Mouse (Mus musculus): ENCODE data around the gene Slc3a2. TPM values are rescaled to one million over a fixed set of nuclear protein-coding genes. Genes with fewer than 3 reads are reported as not detected.

Gene Slc3a2
- polyA plus RNA-seq, 1 experiment from 2014 or later, result 155 TPM

- 92% methylated on average over 3 of the region's 3 CpGs for WGBS
- no peak for ATAC-seq (ENCODE audit: low read depth)
- 0 out of 2 replicates have a peak overlapping the region, but pooled peaks have one; percentile 32 for H3K9ac ChIP-seq
- no peaks in the 10 kb centered on the region for H3K36me3 ChIP-seq
- no peaks in the 10 kb centered on the region for H3K9me3 ChIP-seq
- peaks cover 14% of the 10 kb centered on the region for H3K27me3 ChIP-seq
- H3K4me2 ChIP-seq, result no peak overlapping the region
- H3K4me3 ChIP-seq, result no peak overlapping the region
- peaks cover 14% of the 10 kb centered on the region for H3K4me1 ChIP-seq (replicated peaks)
- H3K27ac ChIP-seq (replicated peaks), result no peak overlapping the region
These were observed 58.3 kb downstream of the Slc3a2 start for GRCm38 (mm10) chr19:8664859-8665258.

GRCm38 (mm10) chr19:8663911-8664421 is 59.2 kb downstream of the Slc3a2 start:
- Histone ChIP-seq H3K27ac (replicated peaks) (no peak overlapping the region), H3K27me3 (peaks cover 14% of the 10 kb centered on the region), H3K9ac (peak overlapping the region; percentile 32; the same call in 1 of the 2 replicates), H3K4me2 (no peak overlapping the region), H3K36me3 (no peaks in the 10 kb centered on the region), H3K4me3 (0 out of 2 replicates have a peak overlapping the region, but pooled peaks have one; percentile 8), H3K4me1 (replicated peaks) (peaks cover 14% of the 10 kb centered on the region), H3K9me3 (no peaks in the 10 kb centered on the region)
- whole genome bisulfite sequencing, result 50% methylated on average over 10 of the region's 10 CpGs
- ATAC-seq (ENCODE audit: low read depth), result no peak

GRCm38 (mm10) chr19:8663360-8663839 is 59.8 kb downstream of the Slc3a2 start, which contains the start of gene Chrm1:
Gene Chrm1, plus strand, starts transcription at chr19:8663789.
- Histone ChIP-seq H3K9me3 (no peaks in the 10 kb centered on the region), H3K4me1 (replicated peaks) (peaks cover 14% of the 10 kb centered on the region), H3K4me3 (0 out of 2 replicates have a peak within 1 kb of the TSS, but pooled peaks have one; percentile 8), H3K27ac (replicated peaks) (no peak within 1 kb of the TSS), H3K27me3 (peaks cover 14% of the 10 kb centered on the region), H3K36me3 (no peaks in the 10 kb centered on the region), H3K9ac (peak within 1 kb of the TSS; percentile 32; the same call in 1 of the 2 replicates), H3K4me2 (peak within 1 kb of the TSS; percentile 66)
- WGBS, result 78% methylated on average over 9 of the region's 9 CpGs
- ATAC-seq (ENCODE audit: low read depth), result no peak

GRCm38 (mm10) chr19:8662337-8662736 is 60.8 kb downstream of the Slc3a2 start:
- Histone ChIP-seq H3K4me1 (replicated peaks) (peaks cover 14% of the 10 kb centered on the region), H3K4me3 (peak overlapping the region; percentile 40), H3K9me3 (no peaks in the 10 kb centered on the region), H3K27ac (replicated peaks) (no peak overlapping the region), H3K36me3 (no peaks in the 10 kb centered on the region), H3K27me3 (peaks cover 14% of the 10 kb centered on the region), H3K4me2 (peak overlapping the region; percentile 66), H3K9ac (peak overlapping the region; percentile 67)
- 2% methylated on average over 11 of the region's 11 CpGs for WGBS
- peak; percentile 79 for ATAC-seq (ENCODE audit: low read depth)

GRCm38 (mm10) chr19:8661821-8662307 is 61.3 kb downstream of the Slc3a2 start:
- Histone ChIP-seq H3K4me2 (peak overlapping the region; percentile 66), H3K27ac (replicated peaks) (no peak overlapping the region), H3K36me3 (no peaks in the 10 kb centered on the region), H3K27me3 (peaks cover 14% of the 10 kb centered on the region), H3K9ac (peak overlapping the region; percentile 67), H3K9me3 (no peaks in the 10 kb centered on the region), H3K4me3 (peak overlapping the region; percentile 40), H3K4me1 (replicated peaks) (peaks cover 14% of the 10 kb centered on the region)
- peak; percentile 73 for ATAC-seq (ENCODE audit: low read depth)
- 1% methylated on average over 35 of the region's 35 CpGs for WGBS

Small RNAs within 50 kb of the gene (microRNA-seq; reads per million reads assigned to microRNA genes)
- gene Mir6992, result not detected

Other genes starting within 250 kb of the Slc3a2 start
- 3.4 and 3.8 TPM in 2 replicates for gene Slc22a8, start 132.1 kb downstream of the Slc3a2 start, polyA plus RNA-seq (2015; fragmentation: Nextera tagmentation; extraction: Ambion mirVana)
- gene Slc22a6, start 105.3 kb downstream of the Slc3a2 start, polyA plus RNA-seq (2015; fragmentation: Nextera tagmentation; extraction: Ambion mirVana), result 2.0 and 2.1 TPM in 2 replicates
- gene Chrm1, start 59.6 kb downstream of the Slc3a2 start, polyA plus RNA-seq (2015; fragmentation: Nextera tagmentation; extraction: Ambion mirVana), result 0.18 and 0.32 TPM in 2 replicates
- 84.4 and 87.8 TPM in 2 replicates for gene Wdr74, start 12.5 kb upstream of the Slc3a2 start, polyA plus RNA-seq (2015; fragmentation: Nextera tagmentation; extraction: Ambion mirVana)
- 1.6 and 2.4 TPM in 2 replicates for gene 1700092M07Rik, start 17.3 kb upstream of the Slc3a2 start, polyA plus RNA-seq (2015; fragmentation: Nextera tagmentation; extraction: Ambion mirVana)
- 124 and 127 TPM in 2 replicates for gene Stx5a, start 18.0 kb upstream of the Slc3a2 start, polyA plus RNA-seq (2015; fragmentation: Nextera tagmentation; extraction: Ambion mirVana)
- gene Nxf1, start 33.7 kb upstream of the Slc3a2 start, polyA plus RNA-seq (2015; fragmentation: Nextera tagmentation; extraction: Ambion mirVana), result 161 and 192 TPM in 2 replicates
- 219 and 253 TPM in 2 replicates for gene Tmem223, start 47.6 kb upstream of the Slc3a2 start, polyA plus RNA-seq (2015; fragmentation: Nextera tagmentation; extraction: Ambion mirVana)
- 39.3 and 41.9 TPM in 2 replicates for gene Tmem179b, start 51.1 kb upstream of the Slc3a2 start, polyA plus RNA-seq (2015; fragmentation: Nextera tagmentation; extraction: Ambion mirVana)
- 22.9 and 25.9 TPM in 2 replicates for gene Taf6l, start 63.0 kb upstream of the Slc3a2 start, polyA plus RNA-seq (2015; fragmentation: Nextera tagmentation; extraction: Ambion mirVana)
- 167 and 168 TPM in 2 replicates for gene Polr2g, start 75.2 kb upstream of the Slc3a2 start, polyA plus RNA-seq (2015; fragmentation: Nextera tagmentation; extraction: Ambion mirVana)
- gene Zbtb3, start 79.2 kb upstream of the Slc3a2 start, polyA plus RNA-seq (2015; fragmentation: Nextera tagmentation; extraction: Ambion mirVana), result 8.2 and 8.6 TPM in 2 replicates
- 47.6 and 59.0 TPM in 2 replicates for gene Ttc9c, start 96.0 kb upstream of the Slc3a2 start, polyA plus RNA-seq (2015; fragmentation: Nextera tagmentation; extraction: Ambion mirVana)
- gene Hnrnpul2, start 96.6 kb upstream of the Slc3a2 start, polyA plus RNA-seq (2015; fragmentation: Nextera tagmentation; extraction: Ambion mirVana), result 5.3 and 6.0 TPM in 2 replicates
- not detected in 2 replicates for gene AC129217.1, start 106.4 kb upstream of the Slc3a2 start, polyA plus RNA-seq (2015; fragmentation: Nextera tagmentation; extraction: Ambion mirVana)
- 82.5 and 84.2 TPM in 2 replicates for gene Bscl2, start 114.1 kb upstream of the Slc3a2 start, polyA plus RNA-seq (2015; fragmentation: Nextera tagmentation; extraction: Ambion mirVana)
- gene Gng3, start 115.8 kb upstream of the Slc3a2 start, polyA plus RNA-seq (2015; fragmentation: Nextera tagmentation; extraction: Ambion mirVana), result 335 and 393 TPM in 2 replicates
- gene Lrrn4cl, start 127.4 kb upstream of the Slc3a2 start, polyA plus RNA-seq (2015; fragmentation: Nextera tagmentation; extraction: Ambion mirVana), result 0.96 and 1.4 TPM in 2 replicates
- gene Ubxn1, start 148.1 kb upstream of the Slc3a2 start, polyA plus RNA-seq (2015; fragmentation: Nextera tagmentation; extraction: Ambion mirVana), result 166 and 171 TPM in 2 replicates
- gene Uqcc3, start 157.6 kb upstream of the Slc3a2 start, polyA plus RNA-seq (2015; fragmentation: Nextera tagmentation; extraction: Ambion mirVana), result 69.0 and 73.5 TPM in 2 replicates
- 41.1 and 56.4 TPM in 2 replicates for gene Lbhd1, start 160.4 kb upstream of the Slc3a2 start, polyA plus RNA-seq (2015; fragmentation: Nextera tagmentation; extraction: Ambion mirVana)
- not detected in 2 replicates for gene Gm49403, start 160.6 kb upstream of the Slc3a2 start, polyA plus RNA-seq (2015; fragmentation: Nextera tagmentation; extraction: Ambion mirVana)
- 55.6 and 58.8 TPM in 2 replicates for gene 1810009A15Rik, start 165.5 kb upstream of the Slc3a2 start, polyA plus RNA-seq (2015; fragmentation: Nextera tagmentation; extraction: Ambion mirVana)
- gene Gm49416, start 165.6 kb upstream of the Slc3a2 start, polyA plus RNA-seq (2015; fragmentation: Nextera tagmentation; extraction: Ambion mirVana), result 0.27 TPM in 1 of 2 replicates, not detected in the other
- gene Ints5, start 169.6 kb upstream of the Slc3a2 start, polyA plus RNA-seq (2015; fragmentation: Nextera tagmentation; extraction: Ambion mirVana), result 31.7 and 36.2 TPM in 2 replicates
- gene Ganab, start 174.7 kb upstream of the Slc3a2 start, polyA plus RNA-seq (2015; fragmentation: Nextera tagmentation; extraction: Ambion mirVana), result 89.4 and 101 TPM in 2 replicates
- 86.9 and 88.7 TPM in 2 replicates for gene B3gat3, start 197.0 kb upstream of the Slc3a2 start, polyA plus RNA-seq (2015; fragmentation: Nextera tagmentation; extraction: Ambion mirVana)
- gene Rom1, start 206.0 kb upstream of the Slc3a2 start, polyA plus RNA-seq (2015; fragmentation: Nextera tagmentation; extraction: Ambion mirVana), result 1.6 and 2.8 TPM in 2 replicates
- gene Eml3, start 206.2 kb upstream of the Slc3a2 start, polyA plus RNA-seq (2015; fragmentation: Nextera tagmentation; extraction: Ambion mirVana), result 11.8 and 12.2 TPM in 2 replicates
- 126 and 141 TPM in 2 replicates for gene Mta2, start 218.5 kb upstream of the Slc3a2 start, polyA plus RNA-seq (2015; fragmentation: Nextera tagmentation; extraction: Ambion mirVana)
- 29.2 and 30.1 TPM in 2 replicates for gene Tut1, start 230.5 kb upstream of the Slc3a2 start, polyA plus RNA-seq (2015; fragmentation: Nextera tagmentation; extraction: Ambion mirVana)
- gene Eef1g, start 243.7 kb upstream of the Slc3a2 start, polyA plus RNA-seq (2015; fragmentation: Nextera tagmentation; extraction: Ambion mirVana), result 323 and 328 TPM in 2 replicates